ENCODE assay signal across 22 mouse cellular contexts in genomic region chr7:17047041-17047682, GRCm38 (mm10). TPM values are rescaled to one million over a fixed set of nuclear protein-coding genes. Genes with fewer than 3 reads are reported as not detected.
A peak's percentile ranks its signal among the peaks of the same experiment; 100 is the strongest.
DNase-seq lines count a peak whose midpoint lies in the region; ATAC-seq and TF ChIP-seq lines count a peak whose summit lies in the region.
"Had no signal": no experiment of that assay in that cellular context is flagged by ENCODE, and none has a peak within 500 bp of the region (broad histone marks: within the 10 kb centered on the region; RNA-seq: fewer than 3 reads in every experiment).

No protein-coding gene starts in this region.

- ATAC-seq in liver, postnatal 0 days: no peak
- ATAC-seq in liver, embryonic 12.5 days: no peak
- no peak for ATAC-seq in stomach, postnatal 0 days (ENCODE audit: low FRiP score, low TSS enrichment)
- ATAC-seq: forebrain, embryonic 14.5 days; hindbrain, embryonic 16.5 days; inflammation-experienced regulatory T-cells, adult 6 months had no signal

- no peak overlapping the region for H3K4me2 ChIP-seq in liver, postnatal 0 days (ENCODE audit: low read depth, low read length)
- H3K4me2 ChIP-seq in liver, embryonic 12.5 days: no peak overlapping the region
- H3K4me2 ChIP-seq in stomach, postnatal 0 days (replicated peaks; ENCODE audit: low read depth): no peak overlapping the region
- H3K4me2 ChIP-seq: embryonic facial prominence, embryonic 13.5 days; heart, embryonic 12.5 days had no signal

- no peaks in the 10 kb centered on the region for H3K9me3 ChIP-seq in liver, postnatal 0 days (ENCODE audit: low read length)
- H3K9me3 ChIP-seq in liver, embryonic 12.5 days (replicated peaks): no peaks in the 10 kb centered on the region
- H3K9me3 ChIP-seq in stomach, postnatal 0 days (ENCODE audit: control insufficient read depth, low read length): no peaks in the 10 kb centered on the region

- DNase-seq in heart, adult 11 months: peak; percentile 78
- no peak for DNase-seq in heart, adult 18-20 months
- DNase-seq in liver, postnatal 0 days: peak; percentile 4
- peak; percentile 2 for DNase-seq in urinary bladder, adult 2 months (ENCODE audit: low spot score)
- no peak for DNase-seq in urinary bladder, postnatal 36 days (ENCODE audit: low spot score in 2 of 2)
- DNase-seq in stomach, postnatal 0 days (ENCODE audit: low spot score): peak; percentile 13
- DNase-seq in cerebellum, postnatal 36 days: no peak
- DNase-seq: adrenal gland, postnatal 10 days; cerebellum, adult 11 months; cerebellum, adult 8-10 months; cerebellum, postnatal 14 days; gastrocnemius, adult 2 months; gastrocnemius, postnatal 36 days; heart, postnatal 36 days had no signal

- peaks cover 74% of the 10 kb centered on the region for H3K36me3 ChIP-seq in liver, postnatal 0 days (replicated peaks; ENCODE audit: insufficient read depth, low read length)
- H3K36me3 ChIP-seq in liver, embryonic 12.5 days: peaks cover 79% of the 10 kb centered on the region
- H3K36me3 ChIP-seq in stomach, postnatal 0 days (ENCODE audit: control insufficient read depth, insufficient read depth, low read length): peaks cover 28% of the 10 kb centered on the region

- no peaks in the 10 kb centered on the region for H3K27me3 ChIP-seq in liver, postnatal 0 days (ENCODE audit: insufficient read depth, low read length)
- H3K27me3 ChIP-seq in liver, embryonic 12.5 days (replicated peaks): no peaks in the 10 kb centered on the region
- no peaks in the 10 kb centered on the region for H3K27me3 ChIP-seq in stomach, postnatal 0 days (ENCODE audit: control insufficient read depth, insufficient read depth, low read length)
- H3K27me3 ChIP-seq: embryonic facial prominence, embryonic 13.5 days; heart, embryonic 12.5 days had no signal

- H3K4me3 ChIP-seq in liver, postnatal 0 days (ENCODE audit: low read depth, low read length): no peak overlapping the region
- H3K4me3 ChIP-seq in liver, embryonic 12.5 days: no peak overlapping the region
- H3K4me3 ChIP-seq in stomach, postnatal 0 days (ENCODE audit: low read depth, low read length): no peak overlapping the region
- H3K4me3 ChIP-seq: embryonic facial prominence, embryonic 13.5 days; gastrocnemius, adult 2 months; heart, adult 2 months; heart, embryonic 12.5 days had no signal

- no peak overlapping the region for H3K9ac ChIP-seq in liver, postnatal 0 days (replicated peaks)
- no peak overlapping the region for H3K9ac ChIP-seq in liver, embryonic 12.5 days
- no peak overlapping the region for H3K9ac ChIP-seq in stomach, postnatal 0 days (ENCODE audit: low read length)
- H3K9ac ChIP-seq: embryonic facial prominence, embryonic 13.5 days; heart, embryonic 12.5 days had no signal

- WGBS in liver, postnatal 0 days (ENCODE audit: insufficient replicate concordance): 90% methylated on average over 5 of the region's 5 CpGs
- 79% methylated on average over 5 of the region's 5 CpGs for WGBS in liver, embryonic 12.5 days (ENCODE audit: insufficient replicate concordance)
- WGBS in stomach, postnatal 0 days: 82% methylated on average over 5 of the region's 5 CpGs

- H3K4me1 ChIP-seq in liver, postnatal 0 days (ENCODE audit: insufficient read depth): no peaks in the 10 kb centered on the region
- H3K4me1 ChIP-seq in liver, embryonic 12.5 days: peaks cover 23% of the 10 kb centered on the region
- no peaks in the 10 kb centered on the region for H3K4me1 ChIP-seq in stomach, postnatal 0 days (replicated peaks; ENCODE audit: control insufficient read depth, insufficient read depth)
- H3K4me1 ChIP-seq: embryonic facial prominence, embryonic 13.5 days had no signal

- H3K27ac ChIP-seq in liver, postnatal 0 days (ENCODE audit: low read depth): no peak overlapping the region
- no peak overlapping the region for H3K27ac ChIP-seq in liver, embryonic 12.5 days
- H3K27ac ChIP-seq in stomach, postnatal 0 days (replicated peaks): no peak overlapping the region
- H3K27ac ChIP-seq: embryonic facial prominence, embryonic 13.5 days; gastrocnemius, adult 2 months; heart, adult 2 months had no signal

- no peak for TF ChIP-seq CTCF in liver, postnatal 0 days (IDR thresholded peaks at IDR 0.05; ENCODE audit: low read depth)
- no peak for TF ChIP-seq CTCF in stomach, postnatal 0 days (IDR thresholded peaks at IDR 0.05; ENCODE audit: low read depth)

- TF ChIP-seq EP300 in liver, postnatal 0 days (IDR thresholded peaks at IDR 0.05; ENCODE audit: low read depth): no peak
- TF ChIP-seq EP300 in stomach, postnatal 0 days (optimal IDR thresholded peaks at IDR 0.05): no peak

RNA-seq across cellular contexts. Expression of gene Hif3a, which starts 15.1 kb away (rescaled TPM):
- total RNA-seq in heart, adult 18-20 months (2021): 1 to 10 TPM; 1.9 to 4.1 TPM
- polyA plus RNA-seq in liver, postnatal 0 days (2015; fragmentation: Nextera tagmentation; extraction: Ambion mirVana): 2.6 and 3.9 TPM in 2 replicates
- polyA plus RNA-seq in liver, embryonic 12.5 days (2016; fragmentation: Nextera tagmentation; extraction: Ambion mirVana): 21.1 and 22.6 TPM in 2 replicates
- polyA plus RNA-seq in urinary bladder, adult 2 months (2012; rRNA removed): 1.5 and 4.1 TPM in 2 replicates
- 3.4 and 4.0 TPM in 2 replicates for polyA plus RNA-seq in stomach, postnatal 0 days (2015; fragmentation: Nextera tagmentation; extraction: Ambion mirVana)
- polyA plus RNA-seq: C2C12 had no signal

RNA-seq across cellular contexts. Expression of gene Ppp5c, which starts 19.4 kb away (rescaled TPM):
- total RNA-seq in heart, adult 18-20 months (2021): 10 to 100 TPM; 98.8 to 98.9 TPM
- 26.9 and 32.1 TPM in 2 replicates for polyA plus RNA-seq in liver, postnatal 0 days (2015; fragmentation: Nextera tagmentation; extraction: Ambion mirVana)
- polyA plus RNA-seq in liver, embryonic 12.5 days (2016; fragmentation: Nextera tagmentation; extraction: Ambion mirVana): 70.3 and 75.2 TPM in 2 replicates
- 104 and 116 TPM in 2 replicates for polyA plus RNA-seq in urinary bladder, adult 2 months (2012; rRNA removed)
- 51.6 and 57.5 TPM in 2 replicates for polyA plus RNA-seq in stomach, postnatal 0 days (2015; fragmentation: Nextera tagmentation; extraction: Ambion mirVana)

RNA-seq across cellular contexts. Expression of gene Psg16, which starts 26.7 kb away (rescaled TPM):
- under 1 TPM in 1 of 2 experiments, not detected in 1; 0.08 TPM for total RNA-seq in heart, adult 18-20 months (2021)
- polyA plus RNA-seq in liver, postnatal 0 days (2015; fragmentation: Nextera tagmentation; extraction: Ambion mirVana): 0.54 and 0.69 TPM in 2 replicates
- polyA plus RNA-seq in liver, embryonic 12.5 days (2016; fragmentation: Nextera tagmentation; extraction: Ambion mirVana): 0.06 and 0.13 TPM in 2 replicates
- 0.08 and 0.18 TPM in 2 replicates for polyA plus RNA-seq in urinary bladder, adult 2 months (2012; rRNA removed)
- polyA plus RNA-seq in stomach, postnatal 0 days (2015; fragmentation: Nextera tagmentation; extraction: Ambion mirVana): 0.05 and 0.12 TPM in 2 replicates
- polyA plus RNA-seq: C2C12; heart, adult 2 months had no signal

RNA-seq across cellular contexts. Expression of gene Ccdc8, which starts 54.7 kb away (rescaled TPM):
- total RNA-seq in heart, adult 18-20 months (2021): 1 to 10 TPM; 3.8 to 4.5 TPM
- polyA plus RNA-seq in liver, postnatal 0 days (2015; fragmentation: Nextera tagmentation; extraction: Ambion mirVana): 1.1 and 1.3 TPM in 2 replicates
- polyA plus RNA-seq in liver, embryonic 12.5 days (2016; fragmentation: Nextera tagmentation; extraction: Ambion mirVana): 3.8 and 3.9 TPM in 2 replicates
- 9.5 and 9.6 TPM in 2 replicates for polyA plus RNA-seq in urinary bladder, adult 2 months (2012; rRNA removed)
- polyA plus RNA-seq in stomach, postnatal 0 days (2015; fragmentation: Nextera tagmentation; extraction: Ambion mirVana): 4.7 and 6.7 TPM in 2 replicates

Comparison
In these comparisons a context has a peak if more than half of its experiments do, and no peak if none do; other contexts are left out.
1. DNase-seq: peak in heart, adult 11 months (single experiment), liver, postnatal 0 days (single experiment), urinary bladder, adult 2 months (single experiment) and stomach, postnatal 0 days (single experiment); none in heart, adult 18-20 months (0 of 2), urinary bladder, postnatal 36 days (0 of 2) and cerebellum, postnatal 36 days (0 of 2).